Mouse (Mus musculus) CH12.LX (cell line): ENCODE data around the gene Alyref2.
"Not testable (repeated sequence)": the region's sequence is repeated elsewhere in the genome, so short reads cannot be mapped to it uniquely, and the experiment has no call there.

Experiments
- BHLHE40 ChIP-seq: IDR thresholded peaks from 2 replicates; pipeline ENCODE4 v1.6.1; 2011; ENCODE audit warnings: mild to moderate bottlenecking, low read depth, low read length, improper control_type of control experiment
- CTCF ChIP-seq, 2 experiments: IDR thresholded peaks in 1 of 2; conservative IDR thresholded peaks in 1 of 2; 2 replicates each; pipeline ENCODE4 v1.5.1; 2011 to 2012; ENCODE audit warnings: low read depth in 2 of 2, low read length in 2 of 2, improper control_type of control experiment in 1 of 2, inconsistent platforms in 1 of 2, mild to moderate bottlenecking in 1 of 2, moderate library complexity in 1 of 2
- MXI1 ChIP-seq: IDR thresholded peaks from 2 replicates; pipeline ENCODE4 v1.6.1; 2011; ENCODE audit warnings: mild to moderate bottlenecking, low read depth, low read length, improper control_type of control experiment
- POLR2A ChIP-seq: IDR thresholded peaks from 2 replicates; pipeline ENCODE4 v1.6.1; 2011; ENCODE audit warnings: low read depth, mild to moderate bottlenecking, improper control_type of control experiment, low read length
- POLR2AphosphoS2 ChIP-seq: IDR thresholded peaks from 2 replicates; pipeline ENCODE4 v1.6.1; 2011; ENCODE audit warnings: low read depth, low read length, improper control_type of control experiment
- USF1 ChIP-seq: IDR thresholded peaks from 2 replicates; pipeline ENCODE4 v1.6.1; 2014; ENCODE audit warnings: low read depth, mild to moderate bottlenecking, inconsistent platforms, low read length, improper control_type of control experiment
- ZMIZ1 ChIP-seq: IDR thresholded peaks from 2 replicates; pipeline ENCODE4 v1.6.1; 2012; ENCODE audit warnings: low read depth, mild to moderate bottlenecking, inconsistent platforms, low read length, improper control_type of control experiment
- ZNF384 ChIP-seq: IDR thresholded peaks from 2 replicates; pipeline ENCODE4 v1.6.1; 2012; ENCODE audit warnings: low read depth, low read length, improper control_type of control experiment, inconsistent platforms

DNA sequence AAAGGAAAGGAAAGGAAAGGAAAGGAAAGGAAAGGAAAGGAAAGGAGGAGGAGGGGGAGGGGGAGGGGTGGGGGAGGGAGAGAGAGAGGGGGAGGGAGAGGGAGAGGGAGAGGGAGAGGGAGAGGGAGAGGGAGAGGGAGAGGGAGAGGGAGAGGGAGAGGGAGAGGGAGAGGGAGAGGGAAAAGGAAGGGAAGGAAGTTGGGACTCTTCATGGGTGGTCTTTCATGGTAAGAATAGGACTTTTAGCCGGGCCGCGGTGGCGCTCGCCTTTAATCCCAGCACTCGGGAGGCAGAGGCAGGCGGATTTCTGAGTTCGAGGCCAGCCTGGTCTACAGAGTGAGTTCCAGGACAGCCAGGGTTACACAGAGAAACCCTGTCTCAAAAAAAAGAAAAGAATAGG lies 31.3 kb upstream of the Alyref2 start:
- TF ChIP-seq USF1; POLR2A; POLR2AphosphoS2; ZNF384; BHLHE40; CTCF (conservative IDR thresholded peaks at IDR 0.05 in 1 of 2, IDR thresholded peaks at IDR 0.05 in 1 of 2; ENCODE audit: low read depth in 2 of 2, low read length in 2 of 2); ZMIZ1; MXI1: not testable (repeated sequence)
